Comparison of ENCODE assay signal across 14 mouse cellular contexts in the genomic region with DNA sequence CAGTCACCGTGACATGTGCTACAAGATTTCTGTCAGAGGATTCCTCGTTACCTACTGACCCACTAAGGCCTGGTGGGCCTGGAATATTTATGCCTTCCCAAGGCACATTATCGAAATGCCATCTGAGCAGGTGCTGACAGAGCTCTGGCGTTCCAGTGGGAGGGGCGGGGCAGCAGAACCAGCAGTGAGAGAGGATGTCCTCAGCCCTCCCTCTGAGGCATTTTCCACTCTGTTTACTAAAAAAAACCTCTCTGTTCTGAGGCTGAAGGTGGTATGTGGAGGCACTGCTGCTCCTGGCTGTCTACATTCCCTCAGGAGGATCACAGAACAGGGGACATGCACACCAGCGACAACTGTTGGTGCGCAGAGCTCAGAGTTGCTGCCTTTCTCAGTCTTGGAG. TPM values are rescaled to one million over a fixed set of nuclear protein-coding genes. Genes with fewer than 3 reads are reported as not detected.
DNase-seq lines count a peak whose midpoint lies in the region; ATAC-seq lines count a peak whose summit lies in the region.
"Had no signal": no experiment of that assay in that cellular context is flagged by ENCODE, and none has a peak within 500 bp of the region (broad histone marks: within the 10 kb centered on the region; RNA-seq: fewer than 3 reads in every experiment).

No protein-coding gene starts in this region.

- 18% methylated on average over 7 of the region's 7 CpGs for WGBS in hindbrain, embryonic 10.5 days
- 17% methylated on average over 7 of the region's 7 CpGs for WGBS in hindbrain, embryonic 12.5 days
- 34% methylated on average over 7 of the region's 7 CpGs for WGBS in intestine, embryonic 16.5 days

- no peaks in the 10 kb centered on the region for H3K9me3 ChIP-seq in hindbrain, embryonic 10.5 days
- H3K9me3 ChIP-seq in hindbrain, embryonic 12.5 days (replicated peaks) = no peaks in the 10 kb centered on the region
- no peaks in the 10 kb centered on the region for H3K9me3 ChIP-seq in intestine, embryonic 16.5 days (ENCODE audit: control insufficient read depth, low read length)
- H3K9me3 ChIP-seq: liver, embryonic 13.5 days; megakaryocyte, embryonic 14.5 days; neural tube, embryonic 13.5 days; stomach, embryonic 15.5 days had no signal

- no peaks in the 10 kb centered on the region for H3K36me3 ChIP-seq in hindbrain, embryonic 10.5 days
- H3K36me3 ChIP-seq in hindbrain, embryonic 12.5 days = no peaks in the 10 kb centered on the region
- H3K36me3 ChIP-seq in intestine, embryonic 16.5 days (ENCODE audit: control insufficient read depth, insufficient read depth, low read length) = no peaks in the 10 kb centered on the region
- H3K36me3 ChIP-seq: liver, embryonic 13.5 days; neural tube, embryonic 13.5 days; stomach, embryonic 15.5 days had no signal

- H3K27me3 ChIP-seq in hindbrain, embryonic 10.5 days (ENCODE audit: insufficient read depth, poor library complexity, severe bottlenecking) = peaks cover 24% of the 10 kb centered on the region
- peaks cover 9% of the 10 kb centered on the region for H3K27me3 ChIP-seq in hindbrain, embryonic 12.5 days
- no peaks in the 10 kb centered on the region for H3K27me3 ChIP-seq in intestine, embryonic 16.5 days (replicated peaks; ENCODE audit: control insufficient read depth, insufficient read depth, low read length)
- H3K27me3 ChIP-seq: stomach, embryonic 15.5 days had no signal

- H3K4me3 ChIP-seq in hindbrain, embryonic 10.5 days = no peak overlapping the region
- no peak overlapping the region for H3K4me3 ChIP-seq in hindbrain, embryonic 12.5 days
- H3K4me3 ChIP-seq in intestine, embryonic 16.5 days (ENCODE audit: low read length) = no peak overlapping the region
- H3K4me3 ChIP-seq: liver, embryonic 13.5 days; megakaryocyte, embryonic 14.5 days; neural tube, embryonic 13.5 days had no signal

- H3K4me1 ChIP-seq in hindbrain, embryonic 10.5 days (replicated peaks) = peaks cover 20% of the 10 kb centered on the region
- H3K4me1 ChIP-seq in hindbrain, embryonic 12.5 days = peaks cover 13% of the 10 kb centered on the region
- H3K4me1 ChIP-seq in intestine, embryonic 16.5 days (ENCODE audit: control insufficient read depth, insufficient read depth, low read length) = peaks cover 5% of the 10 kb centered on the region

- no peak overlapping the region for H3K4me2 ChIP-seq in hindbrain, embryonic 12.5 days (replicated peaks)
- H3K4me2 ChIP-seq in intestine, embryonic 16.5 days (ENCODE audit: low read depth, low read length) = peak overlapping the region; percentile 69; the same call in 1 of the 2 replicates

- no peak for ATAC-seq in hindbrain, embryonic 12.5 days (ENCODE audit: low FRiP score)
- ATAC-seq in intestine, embryonic 16.5 days = no peak
- ATAC-seq: hindbrain, postnatal 0 days had no signal

- no peak overlapping the region for H3K27ac ChIP-seq in hindbrain, embryonic 10.5 days
- no peak overlapping the region for H3K27ac ChIP-seq in hindbrain, embryonic 12.5 days
- H3K27ac ChIP-seq in intestine, embryonic 16.5 days (ENCODE audit: low read length) = no peak overlapping the region
- H3K27ac ChIP-seq: hindbrain, postnatal 0 days; liver, embryonic 13.5 days; neural tube, embryonic 13.5 days; stomach, embryonic 15.5 days had no signal

- H3K9ac ChIP-seq in hindbrain, embryonic 12.5 days = no peak overlapping the region
- H3K9ac ChIP-seq in intestine, embryonic 16.5 days (ENCODE audit: low read depth, low read length) = no peak overlapping the region
- H3K9ac ChIP-seq: liver, embryonic 13.5 days; neural tube, embryonic 13.5 days; stomach, embryonic 15.5 days had no signal

- DNase-seq in hindbrain, embryonic 10.5 days (ENCODE audit: low spot score) = peak; percentile 15
- DNase-seq in urinary bladder, postnatal 14 days (ENCODE audit: low spot score) = peak; percentile 10
- DNase-seq in urinary bladder, postnatal 10 days (ENCODE audit: low spot score) = no peak
- DNase-seq in testis, postnatal 10 days (ENCODE audit: low spot score) = no peak
- DNase-seq in right cerebral cortex, adult 18-20 months = no peak
- DNase-seq in cerebellum, adult 11 months = no peak
- DNase-seq: liver, embryonic 13.5 days; right cerebral cortex, postnatal 25 days had no signal

RNA-seq across cellular contexts. Expression of gene Synpo2, which starts 1.1 kb away (rescaled TPM):
- 2.8 and 3.4 TPM in 2 replicates for polyA plus RNA-seq in hindbrain, embryonic 10.5 days (2016; fragmentation: Nextera tagmentation; extraction: Ambion mirVana)
- 4.0 and 4.2 TPM in 2 replicates for polyA plus RNA-seq in hindbrain, embryonic 12.5 days (2016; fragmentation: Nextera tagmentation; extraction: Ambion mirVana)
- 27.8 and 29.5 TPM in 2 replicates for polyA plus RNA-seq in intestine, embryonic 16.5 days (2015; fragmentation: Nextera tagmentation; extraction: Ambion mirVana)

RNA-seq across cellular contexts. Expression of gene Sec24d, which starts 30.2 kb away (rescaled TPM):
- polyA plus RNA-seq in hindbrain, embryonic 10.5 days (2016; fragmentation: Nextera tagmentation; extraction: Ambion mirVana) = 20.1 and 20.2 TPM in 2 replicates
- polyA plus RNA-seq in hindbrain, embryonic 12.5 days (2016; fragmentation: Nextera tagmentation; extraction: Ambion mirVana) = 33.0 and 38.8 TPM in 2 replicates
- 91.2 and 109 TPM in 2 replicates for polyA plus RNA-seq in intestine, embryonic 16.5 days (2015; fragmentation: Nextera tagmentation; extraction: Ambion mirVana)

Comparison
In these comparisons a context has a peak if more than half of its experiments do, and no peak if none do; other contexts are left out.
1. DNase-seq: peak in hindbrain, embryonic 10.5 days (single experiment) and urinary bladder, postnatal 14 days (single experiment); none in urinary bladder, postnatal 10 days (single experiment), testis, postnatal 10 days (single experiment), right cerebral cortex, adult 18-20 months (single experiment) and cerebellum, adult 11 months (single experiment).